Mouse (Mus musculus) gastrocnemius, postnatal 36 days (tissue): ENCODE data around the gene Parp8. TPM values are rescaled to one million over a fixed set of nuclear protein-coding genes. Genes with fewer than 3 reads are reported as not detected.

Experiments
- DNase-seq, 2 experiments: peaks; one replicate each; pipeline ENCODE4 v3.0.0; 2022
- intact Hi-C: fragments of 180-260 bp; cut with DNase I; formaldehyde crosslinking; loops from one replicate; pipeline ENCODE4 v1.15.1; 2025
- long read RNA-seq, 2 experiments: library from polyadenylated mRNA; stranded (forward); transcript quantifications; one replicate each; pipeline ENCODE4 v2.0.0; 2021
- total RNA-seq, 2 experiments: library from RNA; stranded (reverse); gene quantifications; 2 replicates each; pipeline ENCODE4 v1.2.3; 2021

Gene Parp8
- 10 to 100 TPM; 12.3 to 14.3 TPM for total RNA-seq
- long read RNA-seq, experiment 1, partial matches to known transcripts, result 0 of 1 reads
- long read RNA-seq, experiment 1, other reads (novel, unspliced or antisense), result 1 of 1 reads
- long read RNA-seq, experiment 2, partial matches to known transcripts, result 4 of 6 reads
- long read RNA-seq, experiment 2, other reads (novel, unspliced or antisense), result 2 of 6 reads

GRCm38 (mm10) chr13:117025226-117026067, at the start of gene Parp8:
TSS of gene Parp8 (minus strand) at chr13:117025537.
- DNase-seq, result peak; percentile 25 to 57
- intact Hi-C loops, result no loop called here

- DNase-seq, result no peak
- intact Hi-C loops, result no loop called here
Observed at GRCm38 (mm10) chr13:117062628-117063315, 37.4 kb upstream of the Parp8 start.

GRCm38 (mm10) chr13:117056466-117056865, 31.1 kb upstream of the Parp8 start:
- intact Hi-C loops, result no loop called here
- DNase-seq, result no peak

GRCm38 (mm10) chr13:117054811-117055496, 29.6 kb upstream of the Parp8 start:
- intact Hi-C loops, result no loop called here
- DNase-seq, result no peak

- intact Hi-C loops, result no loop called here
- DNase-seq, result no peak
Observed at GRCm38 (mm10) chr13:117052748-117053147, 27.4 kb upstream of the Parp8 start.

- intact Hi-C loops, result no loop called here
- no peak for DNase-seq
Observed at GRCm38 (mm10) chr13:117048541-117048971, 23.2 kb upstream of the Parp8 start.

- intact Hi-C loops, result no loop called here
- no peak for DNase-seq
Observed at GRCm38 (mm10) chr13:117043567-117043966, 18.2 kb upstream of the Parp8 start.

GRCm38 (mm10) chr13:117041021-117041420, 15.7 kb upstream of the Parp8 start:
- peak in 1 of 2 experiments; percentile 33 for DNase-seq
- intact Hi-C loops, result no loop called here

- intact Hi-C loops, result no loop called here
Observed at GRCm38 (mm10) chr13:117036277-117036676, 10.9 kb upstream of the Parp8 start.

GRCm38 (mm10) chr13:117035121-117035520, 9.8 kb upstream of the Parp8 start:
- no peak for DNase-seq
- intact Hi-C loops, result no loop called here

More at GRCm38 (mm10) chr13:117036277-117036676, 10.9 kb upstream of the Parp8 start:
- DNase-seq, result no peak

GRCm38 (mm10) chr13:117034676-117035075, 9.3 kb upstream of the Parp8 start:
- DNase-seq, result no peak
- intact Hi-C loops, result no loop called here

GRCm38 (mm10) chr13:117033676-117034308, 8.5 kb upstream of the Parp8 start:
- intact Hi-C loops, result no loop called here
- DNase-seq, result no peak

GRCm38 (mm10) chr13:117032402-117032801, 7.1 kb upstream of the Parp8 start:
- intact Hi-C loops, result no loop called here

GRCm38 (mm10) chr13:117031546-117031945, 6.2 kb upstream of the Parp8 start:
- intact Hi-C loops, result no loop called here
- DNase-seq, result no peak

More at GRCm38 (mm10) chr13:117032402-117032801, 7.1 kb upstream of the Parp8 start:
- no peak for DNase-seq

- DNase-seq, result no peak
- intact Hi-C loops, result no loop called here
Observed at GRCm38 (mm10) chr13:117028221-117028620, 2.9 kb upstream of the Parp8 start.

- DNase-seq, result no peak
- intact Hi-C loops, result no loop called here
Observed at GRCm38 (mm10) chr13:117027336-117027735, 2.0 kb upstream of the Parp8 start.

GRCm38 (mm10) chr13:117026276-117026780, 991 bp upstream of the Parp8 start:
- intact Hi-C loops, result no loop called here
- no peak for DNase-seq

GRCm38 (mm10) chr13:117024916-117025225, 466 bp downstream of the Parp8 start:
- DNase-seq, result no peak
- intact Hi-C loops, result loop anchor here (5.0 kb wide), 1 partner anchor 83 kb away; no protein-coding TSS in a partner anchor

- peak; percentile 28 to 43 for DNase-seq
- intact Hi-C loops, result loop anchor here (5.0 kb wide), 1 partner anchor 82 kb away; no protein-coding TSS in a partner anchor
Observed at GRCm38 (mm10) chr13:117024127-117024915, 1.0 kb downstream of the Parp8 start.
